Mouse (Mus musculus) kidney, adult 2 months (tissue): ENCODE data around the gene Marcks. TPM values are rescaled to one million over a fixed set of nuclear protein-coding genes. Genes with fewer than 3 reads are reported as not detected.
"Not testable (repeated sequence)": the region's sequence is repeated elsewhere in the genome, so short reads cannot be mapped to it uniquely, and the experiment has no call there.

Source experiments
- DNase-seq: peaks from one replicate; pipeline ENCODE4 v3.0.0; 2021
- H3K27ac ChIP-seq: fragments of 200-500 bp; 2 replicates; pipeline ENCODE4 v1.5.1; 2012; ENCODE audit warnings: low read depth, low read length, control low read depth, inconsistent platforms; ENCODE audit not compliant: insufficient read depth
- H3K27me3 ChIP-seq: fragments of 200-500 bp; replicated peaks from 2 replicates; pipeline ENCODE4 v1.6.1; 2012; ENCODE audit warnings: mild to moderate bottlenecking, moderate library complexity, low read length, inconsistent platforms; ENCODE audit not compliant: control insufficient read depth, insufficient read depth
- H3K36me3 ChIP-seq: fragments of 200-500 bp; 2 replicates; pipeline ENCODE4 v1.6.1; 2012; ENCODE audit warnings: mild to moderate bottlenecking, moderate library complexity, low read length, inconsistent platforms; ENCODE audit not compliant: control insufficient read depth, insufficient read depth
- H3K4me1 ChIP-seq: fragments of 200-500 bp; 2 replicates; pipeline ENCODE4 v1.6.1; 2011; ENCODE audit warnings: low read length; ENCODE audit not compliant: control insufficient read depth, insufficient read depth
- H3K4me3 ChIP-seq: fragments of 200-500 bp; 2 replicates; pipeline ENCODE4 v1.5.1; 2011; ENCODE audit warnings: mild to moderate bottlenecking, low read depth, low read length, control low read depth; ENCODE audit not compliant: insufficient read depth
- CTCF ChIP-seq: fragments of 200-500 bp; conservative IDR thresholded peaks from 2 replicates; pipeline ENCODE4 v1.5.1; 2011; ENCODE audit warnings: low read depth, mild to moderate bottlenecking, control low read depth, low read length, moderate library complexity, mixed read lengths; ENCODE audit not compliant: insufficient read depth, insufficient read length
- POLR2A ChIP-seq: fragments of 200-500 bp; IDR thresholded peaks from one replicate; pipeline ENCODE4 v1.6.1; 2011; ENCODE audit warnings: low read depth, low read length, control low read depth
- WGBS: fragments of 180-500 bp; shearing (Covaris S2); methylation state at CpG from one replicate; pipeline ENCODE4 v1.1.7; 2018; 5-methylcytosine and 5-hydroxymethylcytosine counted together
- polyA plus RNA-seq: library from polyadenylated mRNA; depleted of rRNA; stranded (reverse); fragments of >200 nt; gene quantifications from 2 replicates; pipeline ENCODE4 v1.2.3, GENCODE M21; 2012; rRNA removed

Gene Marcks
- polyA plus RNA-seq, 1 experiment, result 15.3 TPM

GRCm38 (mm10) chr10:37093306-37093705 lies 45.4 kb downstream of the Marcks start:
- Histone ChIP-seq H3K27me3 (no peaks in the 10 kb centered on the region), H3K4me3 (no peak overlapping the region), H3K27ac (no peak overlapping the region), H3K4me1 (no peaks in the 10 kb centered on the region), H3K36me3 (no peaks in the 10 kb centered on the region)
- DNase-seq, result no peak
- TF ChIP-seq POLR2A, result no peak
- no peak for TF ChIP-seq CTCF

- DNase-seq, result no peak
- TF ChIP-seq CTCF (no peak), POLR2A (no peak)
- no peak overlapping the region for H3K4me3 ChIP-seq
- no peaks in the 10 kb centered on the region for H3K4me1 ChIP-seq
- no peaks in the 10 kb centered on the region for H3K27me3 ChIP-seq
- no peak overlapping the region for H3K27ac ChIP-seq
- WGBS, result 78% methylated on average over 3 of the region's 3 CpGs
- no peaks in the 10 kb centered on the region for H3K36me3 ChIP-seq
These were observed 48.3 kb downstream of the Marcks start for GRCm38 (mm10) chr10:37090411-37090810.

GRCm38 (mm10) chr10:37084071-37084470 lies 54.6 kb downstream of the Marcks start:
- not testable (repeated sequence) for H3K4me1 ChIP-seq, DNase-seq, H3K4me3 ChIP-seq, H3K36me3 ChIP-seq, H3K27me3 ChIP-seq, H3K27ac ChIP-seq
- WGBS, result 92% methylated on average over 2 of the region's 2 CpGs

Other genes starting within 250 kb of the Marcks start
- 7.3 and 11.4 TPM in 2 replicates for gene Hdac2, start 164.4 kb downstream of the Marcks start, polyA plus RNA-seq